Mouse (Mus musculus) layer of hippocampus, postnatal 14 days (tissue): ENCODE measurements at regions not wholly inside any gene's neighbourhood (a gene's known extent, or its start where the extent isn't known, plus 50 kb on each side); places are given as distances from the start of the nearest gene placed in this dataset.

ENCODE experiments used
- DNase-seq, 2 experiments: peaks; one replicate each; pipeline ENCODE4 v3.0.0; 2021 to 2022; ENCODE audit warnings: low spot score in 2 of 2, mixed read lengths in 1 of 2
- microRNA-seq, 2 experiments: library from miRNA; unstranded; fragments of <30 nt; microRNA quantifications; one replicate each; pipeline ENCODE4 v1.2.0; 2021

GRCm38 (mm10) chr3:118491871-118492270, 70.1 kb upstream of the Dpyd start:
- no peak for DNase-seq

- no peak for DNase-seq
Observed at GRCm38 (mm10) chr3:118494611-118495010, 67.3 kb upstream of the Dpyd start.

GRCm38 (mm10) chr3:118500234-118500633, 61.7 kb upstream of the Dpyd start:
- DNase-seq: no peak

- DNase-seq: no peak
Observed at GRCm38 (mm10) chr3:118507582-118508237, 54.2 kb upstream of the Dpyd start.

- DNase-seq: no peak
Observed at GRCm38 (mm10) chr3:118510837-118511236, 51.1 kb upstream of the Dpyd start.

GRCm38 (mm10) chr3:118511969-118512368, 50.0 kb upstream of the Dpyd start:
- no peak for DNase-seq

Small RNAs in the stretch of these regions (microRNA-seq; reads per million reads assigned to microRNA genes)
- 0 to 0.23 reads per million in 2 experiments for gene Gm24155
- 3,562 to 7,035 reads per million in 2 experiments for gene Mir137
